Mouse (Mus musculus) forebrain, postnatal 0 days (tissue): ENCODE measurements at regions not wholly inside any gene's neighbourhood (a gene's known extent, or its start where the extent isn't known, plus 50 kb on each side); places are given as distances from the start of the nearest gene placed in this dataset.

Source experiments
- ATAC-seq: fragments of 200-750 bp; cut with Nextera tagmentation; 2 replicates; pipeline ENCODE4 v1.8.0; 2017; ENCODE audit warnings: mild to moderate bottlenecking, moderate library complexity
- DNase-seq: peaks from one replicate; pipeline ENCODE4 v3.0.0-alpha.2; 2015
- H3K27ac ChIP-seq: fragments of 300-500 bp; sonication (generic); 2 replicates; pipeline ENCODE4 v1.5.1; 2014; ENCODE audit warnings: low read depth, mild to moderate bottlenecking, antibody characterized with exemption, low read length, moderate library complexity, mixed read lengths
- H3K27me3 ChIP-seq: fragments of 300-500 bp; sonication (generic); 2 replicates; pipeline ENCODE4 v1.6.1; 2014; ENCODE audit warnings: mild to moderate bottlenecking, low read length, mixed read lengths; ENCODE audit not compliant: insufficient read depth
- H3K36me3 ChIP-seq: fragments of 300-500 bp; sonication (generic); 2 replicates; pipeline ENCODE4 v1.6.1; 2014; ENCODE audit warnings: mild to moderate bottlenecking, moderate library complexity; ENCODE audit not compliant: insufficient read depth
- H3K4me1 ChIP-seq: fragments of 300-500 bp; sonication (generic); 2 replicates; pipeline ENCODE4 v1.6.1; 2014; ENCODE audit warnings: antibody characterized with exemption; ENCODE audit not compliant: insufficient read depth
- H3K4me2 ChIP-seq: fragments of 300-500 bp; sonication (generic); 2 replicates; pipeline ENCODE4 v1.6.1; 2014; ENCODE audit warnings: low read depth, mild to moderate bottlenecking, moderate library complexity
- H3K4me3 ChIP-seq: fragments of 300-500 bp; sonication (generic); 2 replicates; pipeline ENCODE4 v1.5.1; 2014; ENCODE audit warnings: low read depth, low read length, mixed read lengths
- H3K9ac ChIP-seq: fragments of 300-500 bp; sonication (generic); 2 replicates; pipeline ENCODE4 v1.6.1; 2014; ENCODE audit warnings: mild to moderate bottlenecking
- H3K9me3 ChIP-seq: fragments of 300-500 bp; sonication (generic); 2 replicates; pipeline ENCODE4 v1.6.1; 2016; ENCODE audit warnings: low read length
- CTCF ChIP-seq: sonication (generic); IDR thresholded peaks from 2 replicates; pipeline ENCODE4 v1.5.1; 2016; ENCODE audit warnings: antibody characterized with exemption, control low read depth, low read depth
- WGBS: fragments of 180-500 bp; shearing (Covaris S2); extraction: QIAGEN DNeasy Blood & Tissue Kit; methylation state at CpG from one replicate; pipeline ENCODE4 v1.1.7; 2014; 5-methylcytosine and 5-hydroxymethylcytosine counted together

- Histone ChIP-seq H3K9me3 (no peaks in the 10 kb centered on the region), H3K27ac (no peak overlapping the region), H3K36me3 (no peaks in the 10 kb centered on the region), H3K27me3 (no peaks in the 10 kb centered on the region), H3K9ac (no peak overlapping the region), H3K4me2 (no peak overlapping the region), H3K4me3 (no peak overlapping the region), H3K4me1 (no peaks in the 10 kb centered on the region)
- ATAC-seq (no peak), DNase-seq (no peak)
- TF ChIP-seq CTCF, result no peak
- 86% methylated on average over 3 of the region's 3 CpGs for WGBS
Observed at GRCm38 (mm10) chr2:178704510-178704909, 274.2 kb downstream of the Cdh26 start.

GRCm38 (mm10) chr2:178708649-178709048 is 278.3 kb downstream of the Cdh26 start:
- WGBS, result 60% methylated on average over 2 of the region's 2 CpGs
- DNase-seq, result no peak

GRCm38 (mm10) chr2:178709192-178709881 is 279.0 kb downstream of the Cdh26 start:
- H3K36me3 ChIP-seq, result no peaks in the 10 kb centered on the region
- 0 out of 2 replicates have a peak, but pooled peaks cover 5% of the 10 kb centered on the region for H3K4me1 ChIP-seq
- TF ChIP-seq CTCF, result no peak
- 79% methylated on average over 5 of the region's 5 CpGs for WGBS
- no peaks in the 10 kb centered on the region for H3K9me3 ChIP-seq
- no peak for ATAC-seq
- H3K27ac ChIP-seq, result no peak overlapping the region
- H3K27me3 ChIP-seq, result no peaks in the 10 kb centered on the region
- no peak for DNase-seq
- no peak overlapping the region for H3K4me3 ChIP-seq
- H3K4me2 ChIP-seq, result no peak overlapping the region
- no peak overlapping the region for H3K9ac ChIP-seq

More at GRCm38 (mm10) chr2:178708649-178709048, 278.3 kb downstream of the Cdh26 start:
- H3K27me3 ChIP-seq, result no peaks in the 10 kb centered on the region
- no peaks in the 10 kb centered on the region for H3K9me3 ChIP-seq
- no peak overlapping the region for H3K4me3 ChIP-seq
- no peak for TF ChIP-seq CTCF
- no peak overlapping the region for H3K4me2 ChIP-seq
- H3K9ac ChIP-seq, result no peak overlapping the region
- no peaks in the 10 kb centered on the region for H3K36me3 ChIP-seq
- H3K4me1 ChIP-seq, result 0 out of 2 replicates have a peak, but pooled peaks cover 5% of the 10 kb centered on the region
- ATAC-seq, result peak; percentile 27; the same call in 1 of the 2 replicates
- H3K27ac ChIP-seq, result no peak overlapping the region

GRCm38 (mm10) chr2:178710001-178710400 is 279.7 kb downstream of the Cdh26 start:
- no peak for TF ChIP-seq CTCF
- no peak overlapping the region for H3K4me3 ChIP-seq
- no peak for DNase-seq
- no peaks in the 10 kb centered on the region for H3K9me3 ChIP-seq
- no peaks in the 10 kb centered on the region for H3K27me3 ChIP-seq
- no peak overlapping the region for H3K27ac ChIP-seq
- H3K36me3 ChIP-seq, result no peaks in the 10 kb centered on the region
- no peak overlapping the region for H3K9ac ChIP-seq
- no peak overlapping the region for H3K4me2 ChIP-seq
- 79% methylated on average over 3 of the region's 3 CpGs for WGBS
- H3K4me1 ChIP-seq, result 0 out of 2 replicates have a peak, but pooled peaks cover 5% of the 10 kb centered on the region
- no peak for ATAC-seq

GRCm38 (mm10) chr2:178711587-178712080 is 281.3 kb downstream of the Cdh26 start:
- H3K36me3 ChIP-seq, result no peaks in the 10 kb centered on the region
- WGBS, result 30% methylated on average over 5 of the region's 5 CpGs
- no peak overlapping the region for H3K4me3 ChIP-seq
- DNase-seq (no peak), ATAC-seq (peak; percentile 61)
- H3K27me3 ChIP-seq, result no peaks in the 10 kb centered on the region
- no peaks in the 10 kb centered on the region for H3K9me3 ChIP-seq
- no peak overlapping the region for H3K9ac ChIP-seq
- no peak overlapping the region for H3K27ac ChIP-seq
- H3K4me2 ChIP-seq, result no peak overlapping the region
- 0 out of 2 replicates have a peak, but pooled peaks cover 5% of the 10 kb centered on the region for H3K4me1 ChIP-seq
- no peak for TF ChIP-seq CTCF

- Histone ChIP-seq H3K27ac (no peak overlapping the region), H3K36me3 (no peaks in the 10 kb centered on the region), H3K27me3 (no peaks in the 10 kb centered on the region), H3K4me2 (no peak overlapping the region), H3K4me3 (no peak overlapping the region), H3K9ac (no peak overlapping the region), H3K4me1 (0 out of 2 replicates have a peak, but pooled peaks cover 5% of the 10 kb centered on the region), H3K9me3 (no peaks in the 10 kb centered on the region)
- 55% methylated on average over 9 of the region's 9 CpGs for WGBS
- no peak for DNase-seq
- no peak for TF ChIP-seq CTCF
- ATAC-seq, result no peak
Observed at GRCm38 (mm10) chr2:178712391-178712892, 282.1 kb downstream of the Cdh26 start.
